Mouse (Mus musculus) kidney, embryonic 16.5 days (tissue): ENCODE results near the gene 2010111I01Rik. TPM values are rescaled to one million over a fixed set of nuclear protein-coding genes. Genes with fewer than 3 reads are reported as not detected.

Experiments used
- ATAC-seq: fragments of 200-750 bp; cut with Nextera tagmentation; 2 replicates; pipeline ENCODE4 v1.8.0; 2017; ENCODE audit warnings: moderate TSS enrichment; ENCODE audit not compliant: low FRiP score, low TSS enrichment
- H3K27ac ChIP-seq: fragments of 300-500 bp; sonication (generic); 2 replicates; pipeline ENCODE4 v1.5.1; 2014; ENCODE audit warnings: low read length
- H3K27me3 ChIP-seq: fragments of 300-500 bp; sonication (generic); 2 replicates; pipeline ENCODE4 v1.6.1; 2014; ENCODE audit warnings: low read length, control low read depth, mixed read lengths; ENCODE audit not compliant: insufficient read depth
- H3K36me3 ChIP-seq: fragments of 300-500 bp; sonication (generic); 2 replicates; pipeline ENCODE4 v1.6.1; 2014; ENCODE audit warnings: low read length, control low read depth, mixed read lengths; ENCODE audit not compliant: insufficient read depth
- H3K4me1 ChIP-seq: fragments of 300-500 bp; sonication (generic); 2 replicates; pipeline ENCODE4 v1.6.1; 2014; ENCODE audit warnings: low read length, control low read depth, mixed read lengths; ENCODE audit not compliant: insufficient read depth
- H3K4me2 ChIP-seq: fragments of 300-500 bp; sonication (generic); replicated peaks from 2 replicates; pipeline ENCODE4 v1.6.1; 2014; ENCODE audit warnings: low read depth, low read length
- H3K4me3 ChIP-seq: fragments of 300-500 bp; sonication (generic); 2 replicates; pipeline ENCODE4 v1.5.1; 2014; ENCODE audit warnings: mild to moderate bottlenecking, low read length
- H3K9ac ChIP-seq: fragments of 300-500 bp; sonication (generic); replicated peaks from 2 replicates; pipeline ENCODE4 v1.6.1; 2014; ENCODE audit warnings: low read length
- H3K9me3 ChIP-seq: fragments of 300-500 bp; sonication (generic); 2 replicates; pipeline ENCODE4 v1.6.1; 2016; ENCODE audit warnings: low read length, control low read depth
- WGBS: fragments of 180-500 bp; shearing (Covaris S2); extraction: QIAGEN DNeasy Blood & Tissue Kit; methylation state at CpG from one replicate; pipeline ENCODE4 v1.1.7; 2014; 5-methylcytosine and 5-hydroxymethylcytosine counted together
- polyA plus RNA-seq: library from polyadenylated mRNA; unstranded; fragments of >200 nt; fragmentation: Nextera tagmentation; extraction: Ambion mirVana; gene quantifications from 2 replicates; pipeline ENCODE4 v1.2.1, GENCODE M21; 2015

The 2010111I01Rik gene
- polyA plus RNA-seq, 1 experiment from 2014 or later, result 146 TPM

DNA sequence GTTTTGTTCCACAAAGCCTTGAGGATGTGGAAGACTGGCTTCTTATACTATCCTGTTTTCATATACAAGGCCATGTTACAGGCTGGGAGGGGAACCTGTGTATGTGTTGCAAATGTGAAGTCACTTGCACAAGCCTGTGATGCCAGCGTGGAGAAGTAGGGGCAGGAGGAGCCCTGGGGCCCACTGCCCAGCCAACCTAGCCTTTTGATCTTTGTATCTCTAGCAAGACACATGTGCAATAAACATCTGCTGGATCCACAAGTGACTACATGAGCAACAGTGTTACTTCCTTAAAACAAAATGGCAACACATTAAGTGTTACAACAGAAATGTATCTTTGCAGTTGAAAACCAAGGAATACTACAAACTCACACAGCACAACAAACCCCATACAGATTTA is 13.1 kb upstream of the 2010111I01Rik start:
- Histone ChIP-seq H3K4me2 (no peak overlapping the region), H3K4me3 (no peak overlapping the region), H3K36me3 (no peaks in the 10 kb centered on the region), H3K9ac (no peak overlapping the region), H3K9me3 (no peaks in the 10 kb centered on the region), H3K27ac (no peak overlapping the region), H3K4me1 (no peaks in the 10 kb centered on the region), H3K27me3 (no peaks in the 10 kb centered on the region)
- no peak for ATAC-seq
- WGBS, result 73% methylated on average over 1 of the region's 1 CpGs

DNA sequence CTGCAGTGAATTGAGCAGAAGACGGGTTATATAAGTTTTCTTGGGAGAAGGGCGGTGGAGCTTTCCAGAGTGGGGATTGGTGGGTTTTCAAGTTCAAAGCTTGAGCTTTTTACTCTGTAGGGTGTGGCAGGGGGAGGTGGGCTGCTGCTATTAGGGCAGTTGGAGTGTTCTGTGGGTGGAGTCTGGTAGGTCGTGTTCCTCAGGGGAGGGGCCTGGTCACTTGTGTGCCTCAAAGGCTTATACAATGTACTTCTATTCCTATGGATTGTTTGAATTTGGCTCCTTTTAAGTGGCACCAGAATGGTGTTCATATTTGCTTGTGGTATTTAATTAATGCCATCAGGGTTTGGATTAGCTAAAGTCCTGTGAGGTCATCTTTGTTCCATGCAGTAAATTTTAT is 12.6 kb upstream of the 2010111I01Rik start:
- H3K9ac ChIP-seq, result no peak overlapping the region
- no peak overlapping the region for H3K4me3 ChIP-seq
- no peaks in the 10 kb centered on the region for H3K9me3 ChIP-seq
- 65% methylated on average over 3 of the region's 3 CpGs for WGBS
- no peaks in the 10 kb centered on the region for H3K36me3 ChIP-seq
- no peak overlapping the region for H3K27ac ChIP-seq
- no peaks in the 10 kb centered on the region for H3K4me1 ChIP-seq
- H3K27me3 ChIP-seq, result no peaks in the 10 kb centered on the region
- no peak for ATAC-seq
- H3K4me2 ChIP-seq, result no peak overlapping the region

DNA sequence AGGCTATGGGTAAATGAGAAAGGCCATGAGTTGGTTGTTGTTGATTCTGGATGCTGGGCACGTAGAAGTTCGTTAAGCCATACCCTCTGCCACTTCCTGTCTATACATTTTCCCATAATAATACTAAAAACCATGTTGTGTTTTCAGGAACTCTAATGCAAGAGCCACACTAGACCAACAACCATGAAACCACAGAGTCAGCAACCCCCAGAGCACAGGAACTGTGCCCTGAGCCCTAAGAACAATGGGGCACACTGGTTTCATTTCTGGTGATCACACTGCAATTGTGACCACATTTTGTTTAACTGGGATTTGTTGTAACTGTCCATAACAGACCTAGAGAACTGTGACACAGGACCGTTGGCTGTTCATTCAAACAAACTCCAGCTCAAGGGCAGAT is 12.1 kb upstream of the 2010111I01Rik start:
- Histone ChIP-seq H3K4me3 (no peak overlapping the region), H3K27me3 (no peaks in the 10 kb centered on the region), H3K9ac (no peak overlapping the region), H3K4me2 (no peak overlapping the region), H3K36me3 (no peaks in the 10 kb centered on the region), H3K9me3 (no peaks in the 10 kb centered on the region), H3K4me1 (no peaks in the 10 kb centered on the region), H3K27ac (no peak overlapping the region)
- WGBS, result 76% methylated on average over 3 of the region's 3 CpGs
- ATAC-seq, result no peak

DNA sequence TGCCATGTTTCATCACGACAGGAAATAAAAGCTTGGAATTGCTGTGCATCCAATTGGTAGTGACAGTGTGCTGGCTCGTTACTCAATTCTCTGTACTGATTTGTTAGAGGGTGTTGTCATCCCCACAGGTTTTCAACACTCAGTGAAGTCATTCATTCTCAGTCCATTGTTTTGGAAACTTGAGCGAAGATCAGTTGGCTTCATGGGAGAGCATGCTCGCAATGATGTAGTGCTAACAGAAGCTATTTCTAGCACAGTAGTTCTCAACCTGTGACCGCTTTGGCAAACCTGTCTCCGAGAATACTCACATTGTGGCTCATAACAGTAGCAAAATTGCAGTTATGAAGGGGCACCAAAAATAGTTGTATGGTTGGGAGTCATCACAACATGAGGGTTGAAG is 8.7 kb upstream of the 2010111I01Rik start:
- no peak overlapping the region for H3K9ac ChIP-seq
- no peaks in the 10 kb centered on the region for H3K27me3 ChIP-seq
- no peak for ATAC-seq
- H3K4me2 ChIP-seq, result no peak overlapping the region
- no peaks in the 10 kb centered on the region for H3K36me3 ChIP-seq
- WGBS, result 92% methylated on average over 6 of the region's 6 CpGs
- H3K4me1 ChIP-seq, result no peaks in the 10 kb centered on the region
- H3K27ac ChIP-seq, result no peak overlapping the region
- H3K4me3 ChIP-seq, result no peak overlapping the region
- H3K9me3 ChIP-seq, result no peaks in the 10 kb centered on the region

DNA sequence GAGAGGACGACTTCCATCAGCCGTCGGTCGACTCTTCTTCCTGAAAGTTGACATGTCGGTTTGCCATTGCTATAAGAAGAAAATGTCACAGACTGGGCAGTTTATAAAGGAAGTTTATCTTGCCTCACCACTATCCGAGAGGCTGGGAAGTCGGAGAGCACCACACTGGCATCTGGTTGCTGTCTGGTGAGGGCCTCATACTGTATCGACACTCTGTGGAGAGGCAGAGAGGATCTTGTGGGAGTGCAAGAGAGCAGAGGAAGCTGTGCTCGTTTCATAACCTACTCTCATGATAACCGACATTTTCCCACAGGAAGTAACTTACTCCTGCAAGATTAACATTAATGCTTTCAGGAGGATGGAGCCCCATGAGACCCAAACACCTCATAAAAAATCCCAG is 7.9 kb upstream of the 2010111I01Rik start:
- ATAC-seq, result no peak
- Histone ChIP-seq H3K9me3 (no peaks in the 10 kb centered on the region), H3K4me3 (no peak overlapping the region), H3K4me1 (no peaks in the 10 kb centered on the region), H3K36me3 (no peaks in the 10 kb centered on the region), H3K9ac (no peak overlapping the region), H3K4me2 (no peak overlapping the region), H3K27me3 (no peaks in the 10 kb centered on the region), H3K27ac (no peak overlapping the region)
- WGBS, result 71% methylated on average over 10 of the region's 10 CpGs

DNA sequence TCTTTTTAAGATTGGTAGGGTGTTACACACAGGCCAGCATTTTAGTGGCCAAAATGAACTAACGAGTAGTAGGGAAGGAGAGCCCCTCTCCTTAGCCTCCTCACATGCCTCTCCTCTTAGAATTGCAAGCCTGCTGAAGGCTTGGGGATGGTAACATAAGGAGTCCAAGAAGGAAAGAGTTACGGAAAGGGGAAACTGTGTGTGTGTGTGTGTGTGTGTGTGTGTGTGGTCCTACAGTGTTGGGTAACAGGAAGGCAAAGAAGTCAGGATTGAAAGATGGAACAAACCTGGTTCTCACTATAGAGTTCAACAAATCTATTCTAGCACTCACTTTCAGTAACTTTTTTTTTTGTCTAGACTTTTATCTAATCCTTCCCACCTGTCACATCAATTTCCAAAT is 1.3 kb upstream of the 2010111I01Rik start:
- no peak for ATAC-seq
- Histone ChIP-seq H3K36me3 (no peaks in the 10 kb centered on the region), H3K27ac (no peak overlapping the region), H3K9ac (no peak overlapping the region), H3K4me3 (no peak overlapping the region), H3K4me2 (no peak overlapping the region), H3K9me3 (no peaks in the 10 kb centered on the region), H3K4me1 (peaks cover 5% of the 10 kb centered on the region; the same call in 1 of the 2 replicates), H3K27me3 (no peaks in the 10 kb centered on the region)
- 73% methylated on average over 2 of the region's 2 CpGs for WGBS

DNA sequence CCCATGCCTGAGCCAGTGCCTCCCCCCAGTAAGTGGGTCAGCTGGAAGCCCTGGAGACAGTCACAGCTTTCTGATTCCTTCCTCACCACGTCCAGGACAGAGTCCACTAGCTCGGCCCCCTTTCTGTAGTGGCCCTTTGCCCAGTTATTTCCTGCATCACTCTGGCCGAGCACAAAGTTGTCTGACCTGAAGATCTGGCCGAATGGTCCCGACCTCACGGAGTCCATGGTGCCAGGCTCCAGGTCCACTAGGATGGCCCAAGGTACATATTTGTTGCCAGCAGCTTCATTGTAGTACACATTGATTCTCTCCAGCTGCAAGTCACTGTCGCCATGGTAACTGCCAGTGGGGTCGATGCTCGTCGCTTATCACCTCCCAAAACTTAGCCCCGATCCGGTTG is 3.5 kb downstream of the 2010111I01Rik start:
- no peak overlapping the region for H3K9ac ChIP-seq
- peaks cover 5% of the 10 kb centered on the region; the same call in 1 of the 2 replicates for H3K4me1 ChIP-seq
- WGBS, result 86% methylated on average over 12 of the region's 12 CpGs
- no peak for ATAC-seq
- H3K36me3 ChIP-seq, result no peaks in the 10 kb centered on the region
- H3K27me3 ChIP-seq, result no peaks in the 10 kb centered on the region
- no peak overlapping the region for H3K4me3 ChIP-seq
- H3K4me2 ChIP-seq, result no peak overlapping the region
- H3K9me3 ChIP-seq, result no peaks in the 10 kb centered on the region
- H3K27ac ChIP-seq, result no peak overlapping the region

DNA sequence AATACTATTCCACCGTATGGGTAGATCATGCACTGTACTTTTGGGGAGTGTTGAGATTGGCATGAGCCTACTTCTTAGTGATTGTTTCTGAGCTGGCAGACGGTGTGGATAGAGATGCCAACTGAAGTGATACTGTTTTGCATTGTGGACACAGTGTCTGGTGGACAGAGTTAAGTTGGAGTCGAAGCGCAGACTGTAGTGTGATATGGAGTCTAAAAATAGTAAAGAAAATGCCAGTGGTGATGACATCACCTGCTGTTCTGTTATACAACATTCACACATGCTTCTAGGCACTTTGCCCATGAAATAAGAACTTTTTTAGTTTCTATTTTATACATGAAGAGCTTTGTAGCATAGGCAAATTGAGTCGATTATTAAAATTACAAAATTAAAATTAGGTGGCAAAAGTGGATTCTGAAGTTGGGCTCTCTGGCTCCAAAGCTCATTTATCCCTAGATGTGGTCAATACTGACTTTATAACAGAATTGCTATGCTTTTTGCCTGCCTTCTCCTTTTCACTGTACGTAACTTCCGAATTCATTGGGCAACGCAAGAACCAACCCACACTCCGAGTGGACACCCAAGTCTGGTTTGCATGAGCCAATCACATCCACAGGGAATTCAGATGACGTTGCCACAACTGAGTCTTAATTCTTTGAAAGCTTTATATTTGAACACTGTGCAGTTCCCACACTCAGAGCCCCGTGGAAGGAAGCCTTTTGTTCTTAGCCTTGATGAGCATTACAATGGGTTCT is 6.0 kb downstream of the 2010111I01Rik start:
- no peaks in the 10 kb centered on the region for H3K27me3 ChIP-seq
- 84% methylated on average over 11 of the region's 11 CpGs for WGBS
- H3K36me3 ChIP-seq, result no peaks in the 10 kb centered on the region
- no peak overlapping the region for H3K4me2 ChIP-seq
- no peak for ATAC-seq
- no peak overlapping the region for H3K27ac ChIP-seq
- no peaks in the 10 kb centered on the region for H3K9me3 ChIP-seq
- H3K9ac ChIP-seq, result no peak overlapping the region
- no peak overlapping the region for H3K4me3 ChIP-seq
- peaks cover under 1% of the 10 kb centered on the region; the same call in 1 of the 2 replicates for H3K4me1 ChIP-seq

DNA sequence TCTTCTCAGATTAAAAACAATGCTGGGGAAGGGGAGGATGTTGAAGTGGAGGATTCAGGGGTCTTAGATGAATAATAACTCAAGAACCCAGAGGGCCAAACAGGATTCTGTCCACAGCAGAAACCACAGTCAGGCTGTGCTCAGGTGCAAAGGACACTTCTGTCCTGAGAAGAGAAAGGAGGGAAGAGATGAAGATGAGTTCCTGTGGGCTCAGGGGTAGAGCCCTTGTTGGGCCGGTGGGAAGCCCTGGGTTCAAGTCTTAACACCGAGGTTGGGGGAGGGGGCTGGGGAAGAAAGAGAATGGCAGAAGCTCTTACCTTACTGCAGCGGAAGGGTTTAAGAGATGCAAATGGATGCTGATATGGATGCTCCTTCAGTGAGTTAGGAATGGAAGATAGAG is 7.7 kb downstream of the 2010111I01Rik start:
- H3K36me3 ChIP-seq, result no peaks in the 10 kb centered on the region
- H3K27me3 ChIP-seq, result no peaks in the 10 kb centered on the region
- 94% methylated on average over 3 of the region's 3 CpGs for WGBS
- H3K27ac ChIP-seq, result no peak overlapping the region
- no peak overlapping the region for H3K4me3 ChIP-seq
- no peaks in the 10 kb centered on the region for H3K9me3 ChIP-seq
- ATAC-seq, result no peak
- H3K9ac ChIP-seq, result no peak overlapping the region
- H3K4me2 ChIP-seq, result no peak overlapping the region
- no peaks in the 10 kb centered on the region for H3K4me1 ChIP-seq

DNA sequence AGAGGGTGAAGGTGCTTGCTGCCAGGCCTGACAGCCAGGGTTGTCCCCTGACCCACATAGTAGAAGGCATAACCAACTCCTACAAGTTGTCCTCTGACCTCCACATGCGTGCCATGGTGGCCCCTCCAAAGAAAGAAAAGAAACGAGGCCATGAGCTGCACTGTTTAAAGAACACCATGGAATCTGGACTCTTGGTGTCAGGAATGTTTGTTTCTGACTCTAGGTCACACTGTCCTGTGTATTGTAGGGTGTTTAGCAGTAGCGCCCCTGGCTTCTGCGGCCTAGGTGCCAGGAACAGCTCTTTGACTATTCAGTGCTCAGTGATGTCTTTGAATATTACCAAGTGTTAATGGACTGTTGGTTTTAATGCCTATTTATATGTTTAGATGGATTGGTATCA is 8.4 kb downstream of the 2010111I01Rik start:
- WGBS, result 86% methylated on average over 4 of the region's 4 CpGs
- Histone ChIP-seq H3K9me3 (no peaks in the 10 kb centered on the region), H3K27ac (no peak overlapping the region), H3K36me3 (no peaks in the 10 kb centered on the region), H3K27me3 (no peaks in the 10 kb centered on the region), H3K4me2 (no peak overlapping the region), H3K4me3 (no peak overlapping the region), H3K4me1 (peaks cover 3% of the 10 kb centered on the region; the same call in 1 of the 2 replicates), H3K9ac (no peak overlapping the region)
- ATAC-seq, result no peak
